Mouse (Mus musculus) urinary bladder, postnatal 36 days (tissue): ENCODE results near the gene Spns1.

Source experiments
- DNase-seq, 2 experiments: peaks; one replicate each; pipeline ENCODE4 v3.0.0; 2022; ENCODE audit warnings: low spot score in 2 of 2, mixed read lengths in 1 of 2

Gene Spns1

DNA sequence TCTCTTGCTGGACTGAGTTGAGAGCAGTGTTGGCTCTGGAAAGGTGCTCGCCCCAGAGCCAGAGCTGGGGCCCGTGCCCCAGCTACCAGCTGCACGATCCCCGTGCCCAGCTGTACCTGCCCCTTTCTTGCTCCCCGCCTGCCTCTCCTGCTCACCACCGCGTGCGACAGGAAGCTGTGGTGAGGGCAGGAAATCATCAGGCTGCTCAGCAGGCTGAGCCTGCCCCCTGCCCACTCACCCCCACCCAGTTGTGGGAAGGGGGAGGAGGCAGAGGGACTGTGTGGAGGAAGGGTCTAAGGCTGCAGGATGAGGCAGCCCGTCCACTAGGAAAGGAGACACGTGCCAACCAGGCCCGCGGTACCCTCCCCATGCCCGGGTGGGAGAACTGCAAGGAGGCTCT is 7.9 kb downstream of the Spns1 start, which contains the start of gene Lat:
TSS of gene Lat (minus strand) at position 178 of the 400 bp plus-strand sequence.
- DNase-seq = no peak

DNA sequence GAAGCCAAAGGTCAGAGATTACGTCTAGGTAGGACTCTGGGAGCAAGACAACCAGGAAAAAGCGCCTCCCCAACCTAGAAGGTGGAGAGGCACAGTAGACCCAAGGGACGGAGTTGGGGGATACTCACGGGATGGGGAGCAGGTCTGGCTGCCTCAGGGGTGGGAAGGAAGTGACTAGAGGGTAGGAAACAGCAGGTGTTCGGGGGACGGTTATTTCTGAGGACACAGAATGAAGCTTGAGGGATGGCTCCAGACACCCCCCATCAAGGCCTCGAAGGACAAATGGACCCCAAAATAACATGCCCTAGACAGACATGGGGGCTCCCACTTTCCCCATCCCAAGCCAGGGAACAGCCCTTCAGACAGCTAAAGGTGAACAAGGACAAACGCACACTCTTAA is 8.9 kb downstream of the Spns1 start:
- DNase-seq = no peak

DNA sequence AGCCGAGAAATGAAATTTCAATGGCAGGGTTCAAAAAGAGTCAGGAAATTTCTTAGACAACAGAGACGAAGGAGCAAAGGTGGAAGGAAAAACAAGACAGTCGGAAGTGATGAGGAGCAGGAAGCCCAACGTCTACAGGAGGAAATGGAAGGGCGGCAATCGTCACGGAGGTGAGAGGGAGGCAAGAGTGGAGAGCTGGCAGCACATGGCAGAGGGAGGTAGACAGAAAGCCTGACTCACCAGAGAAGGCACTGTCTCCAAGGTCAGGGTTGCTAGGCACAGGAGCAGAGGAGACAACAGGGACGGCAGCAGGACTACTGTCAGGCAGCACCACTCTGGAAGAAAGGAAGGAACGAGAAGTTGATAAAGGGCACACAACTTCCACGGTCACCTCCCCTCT is 9.6 kb downstream of the Spns1 start:
- no peak for DNase-seq

- DNase-seq = no peak
Measured at GRCm38 (mm10) chr7:126363038-126363437, 14.2 kb downstream of the Spns1 start.

DNA sequence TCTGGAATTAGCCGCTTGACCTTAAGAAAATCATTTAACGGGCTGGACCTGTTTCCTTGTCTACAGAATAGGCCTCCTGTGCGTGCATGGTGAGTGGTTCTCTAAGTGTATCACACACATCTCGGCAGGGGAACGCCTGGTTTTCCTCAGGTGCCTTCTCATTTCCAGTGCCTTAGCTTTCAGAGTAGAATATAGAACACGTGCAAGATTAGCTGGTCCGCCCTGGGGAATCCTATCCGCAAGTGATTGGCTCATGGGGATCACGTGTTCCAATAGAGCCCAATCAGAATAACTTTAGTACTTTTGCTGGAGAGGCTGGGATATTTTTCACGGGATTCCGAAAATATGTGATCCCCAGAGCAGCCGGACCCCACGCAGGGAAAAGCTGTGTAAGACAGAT is 18.2 kb downstream of the Spns1 start:
- no peak for DNase-seq

DNA sequence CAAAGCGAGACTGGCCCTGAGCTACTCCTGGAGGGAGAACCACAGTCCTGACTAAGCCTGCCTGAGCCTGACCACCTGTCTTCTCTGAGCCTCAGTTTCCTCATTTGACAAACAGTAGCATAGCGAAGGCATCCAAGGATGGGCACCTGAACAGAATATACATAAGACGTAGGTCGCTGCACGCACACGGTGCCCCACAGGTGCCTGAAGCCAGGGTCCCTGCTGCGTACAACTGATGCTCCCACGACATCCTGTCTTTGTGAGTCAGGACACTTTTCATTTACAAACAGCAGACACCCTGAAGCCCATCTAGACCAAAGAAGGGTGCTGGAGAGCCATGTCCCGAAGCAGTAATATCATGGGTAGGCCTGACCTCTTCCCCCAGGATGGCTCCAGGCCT is 18.8 kb downstream of the Spns1 start:
- DNase-seq = no peak

DNA sequence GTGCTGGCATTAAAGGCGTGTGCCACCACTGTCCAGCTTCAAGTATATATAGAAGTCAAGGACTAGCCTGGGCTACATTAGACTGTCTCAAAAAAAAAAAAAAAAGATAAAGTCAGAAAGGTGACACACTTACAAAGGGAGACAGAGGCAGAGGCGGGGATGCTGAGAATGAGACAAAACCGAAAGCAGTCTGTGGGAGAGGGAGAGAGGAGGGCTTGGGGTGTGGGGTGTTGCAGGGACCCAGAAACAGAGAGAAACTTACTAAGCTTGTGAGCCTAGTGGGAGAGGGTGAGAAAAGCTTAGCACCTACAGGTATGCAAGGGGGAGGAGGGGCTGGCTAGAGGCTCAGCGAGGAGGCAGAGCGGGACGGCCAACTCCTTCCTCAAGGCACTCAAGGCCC is 19.4 kb downstream of the Spns1 start:
- no peak for DNase-seq

- DNase-seq = no peak
Measured at GRCm38 (mm10) chr7:126356793-126357591, 20.3 kb downstream of the Spns1 start.

DNA sequence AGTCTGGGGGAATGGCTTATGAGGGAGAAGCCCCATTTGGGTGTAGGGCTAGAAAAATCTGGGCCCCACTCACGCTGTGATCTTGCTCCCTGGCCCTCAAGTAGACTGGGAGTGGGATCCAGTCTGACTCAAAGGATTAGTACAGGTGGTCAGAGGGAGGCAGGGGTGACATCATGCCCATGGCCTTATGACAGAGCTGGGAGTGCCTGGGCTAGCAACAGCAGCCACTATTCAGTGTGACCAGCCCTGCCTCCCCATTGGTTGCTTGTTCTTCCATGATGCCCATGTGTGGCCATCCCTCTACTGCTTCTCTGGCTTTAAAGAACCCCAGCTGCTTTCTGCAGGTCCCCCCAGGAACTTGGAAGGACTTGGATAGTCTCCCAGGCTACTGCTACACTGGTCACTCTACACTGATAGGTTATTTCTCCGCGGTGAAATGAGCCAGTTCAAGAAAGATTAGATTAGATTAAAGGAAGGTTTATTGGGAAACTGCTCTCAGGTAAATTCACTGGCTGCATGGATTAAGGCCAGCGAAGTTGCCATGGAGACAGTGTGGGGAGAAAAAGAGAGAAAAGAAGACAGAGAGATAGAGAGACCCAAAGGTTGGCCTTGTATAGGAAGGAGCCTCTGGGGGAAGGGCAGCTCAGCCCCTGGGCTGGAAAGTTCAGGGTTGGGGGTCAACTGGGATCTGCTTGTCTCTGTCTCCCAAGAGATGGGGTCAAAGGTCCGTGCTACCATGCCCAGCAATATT is 21.2 kb downstream of the Spns1 start:
- DNase-seq = no peak

DNA sequence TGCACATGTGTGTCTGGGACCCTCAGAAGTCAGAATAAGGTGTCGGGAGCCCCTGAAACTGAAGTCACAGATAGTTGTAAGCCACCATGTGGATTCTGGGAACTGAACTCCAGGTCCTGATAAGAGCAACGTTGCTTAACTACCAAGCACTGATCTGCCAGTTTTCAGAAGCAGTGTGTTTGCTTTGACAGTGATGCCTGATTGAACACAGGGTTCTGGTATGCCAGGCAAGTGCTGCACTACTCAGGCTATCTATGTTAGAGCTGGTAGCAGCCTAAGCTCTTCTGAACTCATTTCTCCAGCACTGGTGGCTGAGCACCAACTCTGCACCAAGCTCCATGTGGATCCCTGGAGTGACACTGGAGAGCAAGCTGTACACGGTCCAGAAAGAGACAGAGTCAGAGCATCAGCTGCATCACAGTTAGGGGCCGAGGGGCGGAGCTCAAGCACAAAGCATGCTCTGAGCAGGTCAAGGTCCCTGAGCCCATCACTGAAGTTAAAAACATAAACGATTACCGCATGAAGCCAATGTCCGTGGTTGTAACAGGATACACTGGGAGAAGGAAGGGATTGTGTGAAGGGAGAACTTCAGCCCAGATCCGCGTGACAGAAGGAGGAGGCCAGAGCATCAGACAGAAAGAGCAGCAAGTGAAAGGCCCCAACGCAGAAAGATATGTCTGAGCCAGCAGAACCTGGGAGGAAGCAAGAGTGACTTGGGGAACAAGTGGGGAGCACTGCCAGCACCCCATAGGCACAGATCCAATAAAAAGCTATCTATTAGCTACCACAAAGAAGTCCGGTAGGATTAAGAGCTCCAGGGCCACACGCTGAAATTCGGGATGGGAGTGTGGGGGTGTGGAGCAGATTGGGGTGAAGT is 22.3 kb downstream of the Spns1 start:
- DNase-seq = no peak

DNA sequence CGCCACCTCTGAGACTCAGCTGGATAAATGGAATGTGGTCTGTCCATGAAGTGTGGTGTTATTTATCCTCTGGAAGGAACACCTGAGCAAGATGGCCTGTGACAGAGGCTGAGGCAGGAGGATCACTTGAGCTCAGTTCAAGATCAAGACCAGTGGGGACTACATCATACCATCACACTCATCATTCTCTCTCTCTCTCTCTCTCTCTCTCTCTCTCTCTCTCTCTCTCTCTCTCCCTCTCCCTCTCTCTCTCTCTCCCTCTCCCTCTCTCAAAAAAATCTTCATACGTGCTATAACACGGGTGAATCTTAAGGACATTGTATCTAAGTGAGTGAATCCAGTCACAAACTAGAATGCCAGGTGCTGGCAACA is 23.3 kb downstream of the Spns1 start:
- no peak for DNase-seq

DNA sequence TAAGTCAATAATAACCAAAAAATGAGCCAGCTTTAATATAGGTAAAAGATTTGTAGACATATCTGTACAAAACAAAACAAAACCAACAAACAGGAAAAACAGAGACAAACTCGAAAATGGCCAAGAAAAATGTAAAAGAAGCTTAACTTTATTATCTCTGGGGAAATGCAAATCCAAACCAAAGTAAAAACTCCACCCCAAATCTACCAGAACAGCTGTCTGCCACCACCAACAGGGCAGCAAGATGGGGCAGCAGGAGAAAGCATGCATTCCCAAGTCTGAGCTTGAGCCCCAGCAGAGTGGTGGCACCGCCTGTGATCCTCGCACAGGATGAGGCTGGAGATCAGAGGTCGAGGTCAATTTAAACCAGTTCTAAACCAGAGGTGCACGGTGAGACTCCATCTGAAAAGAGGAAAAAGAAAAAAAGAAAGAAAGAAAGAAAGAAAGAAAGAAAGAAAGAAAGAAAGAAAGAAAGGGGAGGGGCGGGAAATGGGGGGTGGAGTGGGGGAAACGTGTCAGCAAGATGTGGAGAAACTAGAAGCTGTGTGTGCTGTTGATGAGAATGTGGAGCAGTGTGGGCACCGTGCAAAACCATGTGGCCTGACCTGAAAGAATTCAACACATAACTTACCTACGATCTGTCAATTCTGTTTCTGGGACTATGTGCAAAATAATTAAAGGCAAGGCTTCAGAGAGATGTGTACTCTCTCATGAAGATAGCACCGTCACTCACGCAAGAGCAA is 23.8 kb downstream of the Spns1 start:
- no peak for DNase-seq

DNA sequence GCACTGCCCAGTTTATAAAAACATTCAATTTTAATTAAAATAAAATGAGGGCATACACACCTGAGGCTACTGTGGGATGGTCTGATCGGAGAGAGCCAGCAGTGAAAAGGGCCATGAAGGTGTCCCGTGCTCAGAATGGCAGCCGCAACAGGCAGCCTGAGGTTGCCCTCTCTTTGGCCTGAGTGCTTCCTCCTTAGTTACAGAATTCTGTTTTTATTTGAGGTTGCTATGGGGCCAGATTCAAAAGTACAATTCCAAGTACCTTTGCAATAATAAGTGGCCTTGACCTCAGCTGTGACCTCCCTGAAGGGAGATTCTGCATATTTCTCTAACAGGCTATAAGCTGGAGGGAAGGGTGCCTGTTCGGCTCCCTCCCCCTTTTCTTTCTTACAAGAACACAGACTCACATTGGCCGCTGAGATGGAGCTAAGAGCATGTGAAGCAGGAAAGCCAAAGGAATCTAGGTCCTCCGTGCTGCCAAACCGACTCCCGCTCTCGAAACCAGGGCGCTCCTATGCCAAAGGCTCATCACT is 25.8 kb downstream of the Spns1 start:
- no peak for DNase-seq

DNA sequence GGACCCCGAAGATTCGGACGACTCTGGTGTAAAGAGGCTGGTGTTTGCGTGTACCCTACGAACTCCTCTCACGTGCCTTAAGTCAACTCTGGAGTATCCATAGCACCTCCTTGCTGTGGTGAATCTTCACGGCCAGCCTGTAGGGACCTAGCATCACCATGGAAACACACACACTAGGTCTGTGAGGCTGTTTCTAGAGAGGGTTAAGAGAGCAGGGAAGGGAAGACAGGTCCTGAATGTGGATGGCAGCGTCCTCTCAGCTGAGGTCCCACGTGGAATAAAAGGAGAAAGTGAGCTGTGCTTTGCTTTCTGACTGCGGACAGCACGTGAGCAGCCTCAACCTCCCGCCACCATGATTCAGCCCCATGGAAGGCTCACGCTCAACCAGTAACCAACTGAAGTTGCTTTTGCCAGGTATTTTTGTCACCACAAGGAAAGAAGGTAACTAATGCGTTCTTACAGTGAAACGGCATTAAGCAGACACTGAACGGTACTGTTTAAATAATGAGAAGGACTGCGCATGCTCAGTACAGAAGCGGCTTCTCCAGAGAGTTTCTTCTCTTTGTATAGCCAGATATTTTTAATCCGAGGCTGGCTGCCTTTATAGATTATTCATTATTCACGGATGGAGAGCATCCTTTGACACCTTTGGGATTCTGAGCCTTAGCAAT is 26.4 kb downstream of the Spns1 start:
- no peak for DNase-seq

DNA sequence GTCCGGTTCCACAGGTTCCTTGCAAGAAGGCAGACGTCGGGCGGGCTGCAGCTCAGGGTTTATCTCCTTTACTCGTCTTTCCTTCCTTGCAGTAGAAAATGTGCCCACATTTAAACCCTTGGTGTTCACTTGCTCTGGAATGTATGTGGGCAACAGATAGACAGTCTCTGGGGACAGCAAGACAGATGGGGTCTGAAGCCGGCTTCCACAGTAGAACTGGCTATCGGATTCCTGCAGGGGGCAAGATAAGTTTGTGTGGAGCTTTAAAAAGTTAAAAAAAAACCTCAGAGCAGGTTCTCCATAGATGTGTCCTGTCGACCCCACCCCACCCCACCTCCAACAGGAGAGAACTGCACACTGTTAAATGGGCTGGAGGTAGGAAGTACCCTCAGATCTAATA is 29.0 kb downstream of the Spns1 start:
- DNase-seq = no peak

- DNase-seq = no peak
Measured at GRCm38 (mm10) chr7:126347098-126347497, 30.2 kb downstream of the Spns1 start.

- no peak for DNase-seq
Measured at GRCm38 (mm10) chr7:126345969-126346368, 31.3 kb downstream of the Spns1 start.

DNA sequence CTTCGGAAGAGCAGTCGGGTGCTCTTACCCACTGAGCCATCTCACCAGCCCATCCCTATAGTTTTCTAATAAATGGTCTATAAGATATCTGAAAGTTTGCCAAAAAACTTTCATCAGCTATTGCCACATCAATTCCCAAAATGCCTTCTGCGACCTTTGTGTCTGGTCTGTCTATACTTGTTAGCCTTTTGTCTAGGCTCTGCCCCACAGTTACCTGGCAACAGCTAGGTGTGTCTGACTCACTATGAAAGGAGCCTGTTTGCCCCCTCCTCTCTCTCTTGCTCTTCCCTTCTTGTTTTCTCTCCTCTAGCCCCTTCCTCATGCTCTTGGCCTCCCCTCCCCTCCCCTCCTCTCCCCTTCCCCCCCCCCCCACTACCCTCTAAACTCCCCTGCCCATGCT is 31.7 kb downstream of the Spns1 start:
- DNase-seq = no peak

GRCm38 (mm10) chr7:126340896-126341295 is 36.4 kb downstream of the Spns1 start:
- no peak for DNase-seq

DNA sequence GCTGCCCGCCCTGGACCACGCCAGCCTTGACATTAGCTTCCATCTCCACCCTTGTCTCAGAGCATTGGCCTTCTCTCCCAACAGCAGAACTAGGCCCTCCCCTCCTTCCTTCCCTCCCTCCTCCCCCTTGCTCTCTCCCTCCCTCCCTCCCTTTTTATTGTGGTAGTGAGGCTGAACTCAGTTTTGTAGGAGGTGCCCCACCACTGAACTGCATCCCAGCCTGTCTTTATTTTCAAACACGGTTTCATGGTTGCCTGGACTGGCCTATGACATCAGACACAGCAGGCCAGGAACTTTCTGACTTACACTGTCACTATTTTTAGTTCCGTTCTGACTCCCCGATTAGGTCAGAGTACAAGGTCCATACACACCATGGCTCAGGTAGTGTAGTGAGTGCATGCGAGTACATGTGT is 37.0 kb downstream of the Spns1 start:
- DNase-seq = no peak

DNA sequence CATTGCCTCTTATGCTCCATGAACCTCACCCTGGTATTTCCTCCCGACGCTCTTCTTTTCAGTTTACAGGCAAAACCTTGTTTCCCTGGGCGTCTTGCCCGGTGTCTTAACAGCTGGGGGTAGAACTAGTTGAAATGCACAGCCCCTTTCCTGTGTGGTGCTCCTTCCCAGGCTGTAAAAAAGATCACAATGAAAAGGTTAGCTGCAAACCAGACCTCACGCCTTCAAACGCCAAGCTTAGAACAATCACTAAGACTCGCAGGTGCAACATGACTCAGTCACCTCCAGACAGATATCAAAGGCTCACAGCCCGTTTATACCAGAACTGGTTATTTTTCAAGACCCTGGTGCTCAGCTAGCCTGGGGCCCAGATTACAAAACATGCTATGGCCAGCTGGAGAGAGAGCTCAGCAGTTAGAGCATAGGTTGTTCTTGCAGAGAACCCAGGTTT is 37.7 kb downstream of the Spns1 start:
- no peak for DNase-seq
